Mouse (Mus musculus) ES-Bruce4 (cell line): ENCODE measurements around the gene Ppp1r14c.

ENCODE experiments used
- CTCF ChIP-seq: IDR thresholded peaks from one replicate; pipeline ENCODE4 v1.8.1; 2011; ENCODE audit warnings: low read depth, low read length
- EP300 ChIP-seq: IDR thresholded peaks from 2 replicates; pipeline ENCODE4 v1.6.1; 2011; ENCODE audit warnings: low read depth, low read length; ENCODE audit not compliant: insufficient read depth

- no peak for TF ChIP-seq EP300
- TF ChIP-seq CTCF, result no peak
These were observed 145.5 kb downstream of the Ppp1r14c start for GRCm38 (mm10) chr10:3511401-3511800.
